Mouse (Mus musculus): ENCODE data around the gene Creb3l1.

The Creb3l1 gene

GRCm38 (mm10) chr2:92024274-92024672 lies at the start of gene Creb3l1:
Gene Creb3l1, minus strand, starts transcription at chr2:92024502.
- DNase-seq (ENCODE audit: low read depth), result no peak

- no peak for DNase-seq (ENCODE audit: low read depth)
Measured at GRCm38 (mm10) chr2:92071143-92071542, 46.8 kb upstream of the Creb3l1 start.

GRCm38 (mm10) chr2:92069630-92070029 lies 45.3 kb upstream of the Creb3l1 start:
- no peak for DNase-seq (ENCODE audit: low read depth)

- DNase-seq (ENCODE audit: low read depth), result no peak
Measured at GRCm38 (mm10) chr2:92067600-92067999, 43.3 kb upstream of the Creb3l1 start.

DNA sequence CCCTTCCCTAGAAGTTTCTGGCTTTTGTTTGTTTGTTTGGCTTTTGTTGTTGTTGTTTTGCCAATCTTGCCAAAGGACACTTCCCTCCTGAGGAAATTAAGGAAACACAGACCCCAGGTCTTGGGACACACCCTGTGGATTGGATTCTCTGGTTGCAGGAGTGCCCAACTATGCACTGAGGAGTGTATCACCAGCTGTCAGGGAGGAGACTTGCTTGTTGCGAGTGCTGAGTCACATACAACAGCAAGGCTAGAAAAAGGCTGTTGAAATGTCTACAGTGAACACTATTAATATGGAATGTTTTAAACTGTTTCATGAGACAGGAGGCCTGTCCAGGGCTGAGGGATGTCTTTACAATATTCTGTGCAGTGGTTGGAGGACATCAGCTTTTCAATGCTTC lies 42.6 kb upstream of the Creb3l1 start:
- DNase-seq (ENCODE audit: low read depth), result no peak

- DNase-seq (ENCODE audit: low read depth), result no peak
Measured at GRCm38 (mm10) chr2:92065938-92066337, 41.6 kb upstream of the Creb3l1 start.

GRCm38 (mm10) chr2:92065269-92065888 lies 41.1 kb upstream of the Creb3l1 start:
- no peak for DNase-seq (ENCODE audit: low read depth)

DNA sequence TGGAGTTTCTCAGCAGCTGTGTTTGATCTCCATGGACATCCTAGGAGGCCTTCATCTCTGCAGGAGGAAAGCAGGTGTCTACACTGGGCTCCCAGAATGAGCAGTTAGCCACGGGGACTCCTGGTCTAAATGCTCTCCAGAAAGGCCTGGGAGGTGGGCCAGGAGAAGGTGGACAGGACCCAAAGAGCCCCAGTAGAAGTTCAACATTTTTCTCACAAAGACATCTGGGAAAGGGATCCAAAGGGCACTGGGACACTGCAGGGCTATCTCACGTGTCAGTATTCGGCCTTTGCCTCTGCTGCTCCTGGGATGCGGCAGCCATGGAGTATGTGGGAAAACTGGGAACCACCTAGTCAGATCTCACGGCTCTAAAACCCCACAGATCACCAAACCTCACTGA lies 38.8 kb upstream of the Creb3l1 start:
- no peak for DNase-seq (ENCODE audit: low read depth)

GRCm38 (mm10) chr2:92061337-92061736 lies 37.0 kb upstream of the Creb3l1 start:
- no peak for DNase-seq (ENCODE audit: low read depth)

- no peak for DNase-seq (ENCODE audit: low read depth)
Measured at GRCm38 (mm10) chr2:92060291-92060690, 36.0 kb upstream of the Creb3l1 start.

GRCm38 (mm10) chr2:92059481-92060220 lies 35.3 kb upstream of the Creb3l1 start:
- DNase-seq (ENCODE audit: low read depth), result no peak

DNA sequence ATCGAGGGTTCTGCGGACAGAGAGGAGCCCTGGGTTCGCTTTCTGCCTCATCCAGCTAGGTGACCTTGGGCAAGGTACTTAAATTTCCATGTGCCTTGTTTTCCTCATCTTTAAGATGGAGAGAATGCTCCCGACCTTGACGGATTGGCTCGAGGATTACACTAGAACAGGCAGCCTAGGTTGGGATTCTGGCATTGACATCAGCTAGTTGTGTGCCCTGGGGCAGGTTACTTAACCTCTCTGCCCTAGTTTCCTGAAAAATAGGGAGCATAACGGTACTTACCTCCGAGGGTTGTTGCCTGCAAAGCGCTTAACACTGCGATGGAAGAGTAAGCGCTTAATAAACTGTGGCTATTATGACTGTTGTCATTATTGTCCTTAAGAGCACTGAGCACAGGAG lies 34.6 kb upstream of the Creb3l1 start:
- no peak for DNase-seq (ENCODE audit: low read depth)

DNA sequence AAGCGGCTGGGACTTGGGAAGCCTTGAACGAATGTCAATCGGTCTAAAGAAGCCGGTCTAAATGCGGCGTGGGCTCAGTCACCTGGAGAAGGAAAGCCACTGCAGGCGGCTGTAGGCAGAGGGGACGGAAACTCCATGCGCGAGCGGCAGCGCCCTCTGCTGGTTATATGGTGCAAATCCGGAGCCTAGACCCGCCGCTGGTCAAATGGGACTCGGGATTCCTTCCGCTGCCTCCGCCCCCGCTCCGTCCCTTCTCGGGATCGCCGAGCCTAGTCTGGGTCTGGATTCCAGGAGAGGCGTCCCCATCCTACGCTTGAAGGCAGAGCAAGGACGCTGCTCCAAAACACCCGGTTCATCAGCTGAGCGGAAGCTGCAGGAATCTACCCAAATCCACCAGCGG lies 34.2 kb upstream of the Creb3l1 start:
- DNase-seq (ENCODE audit: low read depth), result peak; percentile 62

DNA sequence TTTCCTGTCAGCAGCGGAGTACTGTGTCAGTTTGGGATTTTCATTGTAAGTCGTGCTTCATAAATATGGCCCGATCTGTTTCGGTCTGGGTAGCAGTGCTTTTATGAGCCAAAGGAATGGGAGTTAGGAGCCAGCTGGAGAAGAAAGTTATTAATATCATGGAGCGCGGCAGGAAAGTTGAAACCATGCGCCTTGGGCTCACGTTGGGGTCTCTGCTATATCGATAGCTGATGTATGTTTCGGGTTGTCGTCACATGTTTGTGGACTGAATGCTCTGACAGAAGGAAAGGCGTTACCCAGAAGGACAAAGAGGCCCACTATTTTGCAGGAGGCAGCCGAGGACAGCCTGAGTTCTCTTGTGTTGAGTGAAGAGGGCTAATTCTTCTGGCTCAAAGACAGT lies 32.5 kb upstream of the Creb3l1 start:
- no peak for DNase-seq (ENCODE audit: low read depth)

DNA sequence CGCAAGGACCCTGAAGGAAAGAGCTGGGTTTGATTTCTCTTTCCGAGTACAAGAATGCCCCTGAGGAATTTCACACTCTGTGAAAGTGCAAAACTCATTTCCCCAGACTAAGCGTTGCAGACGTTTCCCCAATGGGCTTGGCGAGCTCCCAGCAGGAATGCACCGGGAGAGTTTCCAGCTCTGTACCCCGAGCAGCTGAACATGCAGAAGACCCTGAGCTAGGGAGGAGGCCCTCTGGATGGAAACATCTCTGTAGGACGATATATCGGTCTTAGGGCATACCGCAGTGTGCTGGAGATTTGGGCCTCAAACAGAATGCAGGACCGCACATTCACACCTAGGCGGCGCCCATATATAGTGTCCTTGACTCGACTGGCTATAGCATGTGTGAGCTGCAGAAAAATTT lies 31.5 kb upstream of the Creb3l1 start:
- DNase-seq (ENCODE audit: low read depth), result peak; percentile 50

- peak; percentile 85 for DNase-seq (ENCODE audit: low read depth)
Measured at GRCm38 (mm10) chr2:92055101-92055813, 31.0 kb upstream of the Creb3l1 start.

DNA sequence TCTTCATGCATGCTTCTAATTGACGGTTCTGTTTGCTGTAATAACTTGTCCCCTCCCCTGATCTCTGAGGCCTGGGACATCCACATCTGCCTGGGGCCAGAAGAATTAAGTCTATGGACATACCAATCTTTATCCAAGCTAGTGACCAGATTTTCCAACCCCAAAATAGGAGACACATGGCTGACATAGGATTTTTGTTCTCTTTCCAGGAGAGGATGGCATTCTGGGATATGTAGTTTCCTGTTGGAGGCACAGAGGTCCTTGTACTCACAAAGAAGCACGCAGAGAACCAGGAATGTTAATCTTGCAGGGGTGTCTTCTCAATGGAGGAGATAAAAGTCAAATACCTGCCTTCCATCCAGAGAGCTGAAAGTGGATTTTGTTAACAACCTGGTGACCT lies 28.5 kb upstream of the Creb3l1 start:
- DNase-seq (ENCODE audit: low read depth), result no peak

- no peak for DNase-seq (ENCODE audit: low read depth)
Measured at GRCm38 (mm10) chr2:92052188-92052587, 27.9 kb upstream of the Creb3l1 start.

- no peak for DNase-seq (ENCODE audit: low read depth)
Measured at GRCm38 (mm10) chr2:92048034-92048690, 23.9 kb upstream of the Creb3l1 start.

DNA sequence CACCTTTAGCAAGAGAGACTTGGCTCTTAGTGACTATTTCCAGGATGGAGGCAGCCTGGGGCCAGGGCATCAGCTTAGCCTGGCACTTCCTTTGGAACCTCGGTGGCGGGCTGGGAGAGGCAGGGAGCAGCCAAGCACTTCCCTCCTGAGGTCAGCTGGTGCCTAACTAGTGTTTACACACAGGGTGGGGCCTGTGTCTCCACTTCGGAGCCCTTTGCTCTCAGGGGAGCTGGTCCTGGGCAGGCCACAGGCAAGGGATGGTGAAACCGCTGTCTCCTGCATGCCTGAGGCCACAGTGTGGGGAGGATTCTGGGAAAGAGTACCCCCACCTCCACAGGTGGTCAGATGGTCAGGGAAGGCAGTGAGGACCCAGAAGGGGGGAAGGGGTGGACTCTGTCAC lies 23.3 kb upstream of the Creb3l1 start:
- no peak for DNase-seq (ENCODE audit: low read depth)

- DNase-seq (ENCODE audit: low read depth), result no peak
Measured at GRCm38 (mm10) chr2:92043285-92043684, 19.0 kb upstream of the Creb3l1 start.

- no peak for DNase-seq (ENCODE audit: low read depth)
Measured at GRCm38 (mm10) chr2:92041538-92041937, 17.2 kb upstream of the Creb3l1 start.

GRCm38 (mm10) chr2:92034273-92034672 lies 10.0 kb upstream of the Creb3l1 start:
- no peak for DNase-seq (ENCODE audit: low read depth)
